Mouse (Mus musculus) heart, embryonic 11.5 days (tissue): Measurements from ENCODE around the gene Itgb6. TPM values are rescaled to one million over a fixed set of nuclear protein-coding genes. Genes with fewer than 3 reads are reported as not detected.

Experiments used
- ATAC-seq: fragments of 200-750 bp; cut with Nextera tagmentation; replicated peaks from 2 replicates; pipeline ENCODE4 v1.8.0; 2017; ENCODE audit warnings: moderate library complexity; ENCODE audit not compliant: insufficient number of reproducible peaks, low FRiP score, low TSS enrichment
- H3K27ac ChIP-seq: fragments of 300-500 bp; sonication (generic); 2 replicates; pipeline ENCODE4 v1.5.1; 2014; ENCODE audit warnings: mild to moderate bottlenecking, low read depth, low read length
- H3K27me3 ChIP-seq: fragments of 300-500 bp; sonication (generic); 2 replicates; pipeline ENCODE4 v1.6.1; 2014; ENCODE audit warnings: mild to moderate bottlenecking, low read length, mixed read lengths; ENCODE audit not compliant: control insufficient read depth, insufficient read depth
- H3K36me3 ChIP-seq: fragments of 300-500 bp; sonication (generic); 2 replicates; pipeline ENCODE4 v1.6.1; 2014; ENCODE audit warnings: mild to moderate bottlenecking, low read length, moderate library complexity, mixed read lengths; ENCODE audit not compliant: control insufficient read depth, insufficient read depth
- H3K4me1 ChIP-seq: fragments of 300-500 bp; sonication (generic); 2 replicates; pipeline ENCODE4 v1.6.1; 2014; ENCODE audit warnings: low read length; ENCODE audit not compliant: control insufficient read depth, insufficient read depth
- H3K4me2 ChIP-seq: fragments of 300-500 bp; sonication (generic); 2 replicates; pipeline ENCODE4 v1.6.1; 2014; ENCODE audit warnings: mild to moderate bottlenecking, moderate library complexity
- H3K4me3 ChIP-seq: fragments of 300-500 bp; sonication (generic); 2 replicates; pipeline ENCODE4 v1.5.1; 2014; ENCODE audit warnings: low read depth, low read length
- H3K9ac ChIP-seq: fragments of 300-500 bp; sonication (generic); 2 replicates; pipeline ENCODE4 v1.6.1; 2014; ENCODE audit warnings: mild to moderate bottlenecking, low read depth, low read length, moderate library complexity
- H3K9me3 ChIP-seq: fragments of 300-500 bp; sonication (generic); replicated peaks from 2 replicates; pipeline ENCODE4 v1.6.1; 2016; ENCODE audit warnings: low read length; ENCODE audit not compliant: control insufficient read depth
- WGBS: fragments of 180-500 bp; shearing (Covaris S2); extraction: QIAGEN DNeasy Blood & Tissue Kit; methylation state at CpG from one replicate; pipeline ENCODE4 v1.1.7; 2014; ENCODE audit not compliant: insufficient replicate concordance; 5-methylcytosine and 5-hydroxymethylcytosine counted together
- polyA plus RNA-seq: library from polyadenylated mRNA; unstranded; fragments of >200 nt; fragmentation: Nextera tagmentation; extraction: Ambion mirVana; gene quantifications from 2 replicates; pipeline ENCODE4 v1.2.1, GENCODE M21; 2014

Itgb6 gene
- polyA plus RNA-seq: 0.20 TPM in 1 of 2 replicates, not detected in the other

- ATAC-seq: no peak
- H3K4me1 ChIP-seq: peaks cover 6% of the 10 kb centered on the region; the same call in 1 of the 2 replicates
- H3K27ac ChIP-seq: peak within 1 kb of the TSS; percentile 10; the same call in 1 of the 2 replicates
- H3K36me3 ChIP-seq: no peaks in the 10 kb centered on the region
- H3K9ac ChIP-seq: no peak within 1 kb of the TSS
- H3K27me3 ChIP-seq: no peaks in the 10 kb centered on the region
- WGBS: 63% methylated on average over 14 of the region's 14 CpGs
- peak within 1 kb of the TSS; percentile 9; the same call in 1 of the 2 replicates for H3K4me2 ChIP-seq
- no peak within 1 kb of the TSS for H3K4me3 ChIP-seq
- no peaks in the 10 kb centered on the region for H3K9me3 ChIP-seq
Observed at GRCm38 (mm10) chr2:60722514-60722913, at the start of gene Itgb6. Gene Itgb6 (minus strand): TSS chr2:60722643.

GRCm38 (mm10) chr2:60766420-60766819 is 44.0 kb upstream of the Itgb6 start:
- ATAC-seq: no peak
- Histone ChIP-seq H3K27ac (no peak overlapping the region), H3K9ac (no peak overlapping the region), H3K36me3 (peaks cover 15% of the 10 kb centered on the region), H3K4me1 (no peaks in the 10 kb centered on the region), H3K9me3 (no peaks in the 10 kb centered on the region), H3K4me2 (no peak overlapping the region), H3K27me3 (no peaks in the 10 kb centered on the region), H3K4me3 (no peak overlapping the region)
- WGBS: 81% methylated on average over 8 of the region's 8 CpGs

GRCm38 (mm10) chr2:60756218-60756617 is 33.8 kb upstream of the Itgb6 start:
- Histone ChIP-seq H3K4me2 (no peak overlapping the region), H3K9ac (no peak overlapping the region), H3K27ac (no peak overlapping the region), H3K4me3 (no peak overlapping the region), H3K9me3 (no peaks in the 10 kb centered on the region), H3K4me1 (no peaks in the 10 kb centered on the region), H3K27me3 (no peaks in the 10 kb centered on the region), H3K36me3 (peaks cover 17% of the 10 kb centered on the region)
- 90% methylated on average over 9 of the region's 9 CpGs for WGBS
- no peak for ATAC-seq

- no peaks in the 10 kb centered on the region for H3K4me1 ChIP-seq
- peaks cover 16% of the 10 kb centered on the region for H3K36me3 ChIP-seq
- H3K4me2 ChIP-seq: no peak overlapping the region
- no peak overlapping the region for H3K4me3 ChIP-seq
- no peak overlapping the region for H3K27ac ChIP-seq
- ATAC-seq: no peak
- H3K27me3 ChIP-seq: no peaks in the 10 kb centered on the region
- H3K9me3 ChIP-seq: no peaks in the 10 kb centered on the region
- no peak overlapping the region for H3K9ac ChIP-seq
- WGBS: 95% methylated on average over 7 of the region's 7 CpGs
Observed at GRCm38 (mm10) chr2:60755101-60755500, 32.7 kb upstream of the Itgb6 start.

- Histone ChIP-seq H3K9ac (no peak overlapping the region), H3K36me3 (peaks cover 20% of the 10 kb centered on the region), H3K4me3 (no peak overlapping the region), H3K4me1 (peaks cover 9% of the 10 kb centered on the region; the same call in 1 of the 2 replicates), H3K4me2 (no peak overlapping the region), H3K27ac (no peak overlapping the region), H3K27me3 (no peaks in the 10 kb centered on the region), H3K9me3 (no peaks in the 10 kb centered on the region)
- ATAC-seq: no peak
- 92% methylated on average over 9 of the region's 9 CpGs for WGBS
Observed at GRCm38 (mm10) chr2:60751274-60751673, 28.8 kb upstream of the Itgb6 start.

GRCm38 (mm10) chr2:60750591-60750990 is 28.1 kb upstream of the Itgb6 start:
- Histone ChIP-seq H3K4me3 (no peak overlapping the region), H3K9ac (no peak overlapping the region), H3K27ac (no peak overlapping the region), H3K4me1 (peaks cover 9% of the 10 kb centered on the region; the same call in 1 of the 2 replicates), H3K27me3 (no peaks in the 10 kb centered on the region), H3K4me2 (no peak overlapping the region), H3K36me3 (peaks cover 16% of the 10 kb centered on the region; the same call in 1 of the 2 replicates), H3K9me3 (no peaks in the 10 kb centered on the region)
- WGBS: 85% methylated on average over 3 of the region's 3 CpGs
- ATAC-seq: no peak

GRCm38 (mm10) chr2:60748585-60748984 is 26.1 kb upstream of the Itgb6 start:
- WGBS: 89% methylated on average over 1 of the region's 1 CpGs
- no peak for ATAC-seq
- H3K9ac ChIP-seq: no peak overlapping the region
- no peak overlapping the region for H3K4me3 ChIP-seq
- H3K27ac ChIP-seq: no peak overlapping the region
- peaks cover 4% of the 10 kb centered on the region; the same call in 1 of the 2 replicates for H3K36me3 ChIP-seq
- no peaks in the 10 kb centered on the region for H3K9me3 ChIP-seq
- no peaks in the 10 kb centered on the region for H3K27me3 ChIP-seq
- H3K4me2 ChIP-seq: no peak overlapping the region
- H3K4me1 ChIP-seq: peaks cover 9% of the 10 kb centered on the region; the same call in 1 of the 2 replicates

GRCm38 (mm10) chr2:60747590-60747989 is 25.1 kb upstream of the Itgb6 start:
- 34% methylated on average over 3 of the region's 3 CpGs for WGBS
- no peaks in the 10 kb centered on the region for H3K27me3 ChIP-seq
- no peak overlapping the region for H3K4me2 ChIP-seq
- H3K36me3 ChIP-seq: peaks cover 4% of the 10 kb centered on the region; the same call in 1 of the 2 replicates
- H3K9ac ChIP-seq: no peak overlapping the region
- 0 out of 2 replicates have a peak overlapping the region, but pooled peaks have one; percentile 32 for H3K27ac ChIP-seq
- no peak overlapping the region for H3K4me3 ChIP-seq
- ATAC-seq: peak; percentile 29; the same call in 1 of the 2 replicates
- peaks cover 9% of the 10 kb centered on the region; the same call in 1 of the 2 replicates for H3K4me1 ChIP-seq
- H3K9me3 ChIP-seq: no peaks in the 10 kb centered on the region

GRCm38 (mm10) chr2:60744674-60745073 is 22.2 kb upstream of the Itgb6 start:
- ATAC-seq: no peak
- Histone ChIP-seq H3K4me1 (peaks cover 9% of the 10 kb centered on the region; the same call in 1 of the 2 replicates), H3K9me3 (no peaks in the 10 kb centered on the region), H3K9ac (no peak overlapping the region), H3K4me2 (no peak overlapping the region), H3K27ac (no peak overlapping the region), H3K4me3 (no peak overlapping the region), H3K36me3 (peaks cover 4% of the 10 kb centered on the region; the same call in 1 of the 2 replicates), H3K27me3 (no peaks in the 10 kb centered on the region)
- 61% methylated on average over 3 of the region's 3 CpGs for WGBS
